Mouse (Mus musculus): Measurements from ENCODE around the gene Elmo2.

The Elmo2 gene

GRCm38 (mm10) chr2:165323484-165323883 lies 2.8 kb downstream of the Elmo2 start:
- DNase-seq (ENCODE audit: low spot score) = no peak

GRCm38 (mm10) chr2:165321981-165322735 lies 4.1 kb downstream of the Elmo2 start:
- no peak for DNase-seq (ENCODE audit: low spot score)

- DNase-seq (ENCODE audit: low spot score) = peak; percentile 34
Measured at GRCm38 (mm10) chr2:165321381-165321888, 4.8 kb downstream of the Elmo2 start.

- DNase-seq (ENCODE audit: low spot score) = no peak
Measured at GRCm38 (mm10) chr2:165320531-165321150, 5.6 kb downstream of the Elmo2 start.

- no peak for DNase-seq (ENCODE audit: low spot score)
Measured at GRCm38 (mm10) chr2:165319503-165319902, 6.8 kb downstream of the Elmo2 start.

- no peak for DNase-seq (ENCODE audit: low spot score)
Measured at GRCm38 (mm10) chr2:165318941-165319340, 7.3 kb downstream of the Elmo2 start.

- DNase-seq (ENCODE audit: low spot score) = no peak
Measured at GRCm38 (mm10) chr2:165317621-165318263, 8.5 kb downstream of the Elmo2 start.

GRCm38 (mm10) chr2:165316837-165317473 lies 9.3 kb downstream of the Elmo2 start:
- no peak for DNase-seq (ENCODE audit: low spot score)

GRCm38 (mm10) chr2:165316204-165316603 lies 10.1 kb downstream of the Elmo2 start:
- DNase-seq (ENCODE audit: low spot score) = no peak

GRCm38 (mm10) chr2:165314197-165314596 lies 12.1 kb downstream of the Elmo2 start:
- DNase-seq (ENCODE audit: low spot score) = no peak

- DNase-seq (ENCODE audit: low spot score) = no peak
Measured at GRCm38 (mm10) chr2:165312381-165312780, 13.9 kb downstream of the Elmo2 start.

GRCm38 (mm10) chr2:165311577-165311976 lies 14.7 kb downstream of the Elmo2 start:
- no peak for DNase-seq (ENCODE audit: low spot score)

GRCm38 (mm10) chr2:165310818-165311425 lies 15.4 kb downstream of the Elmo2 start:
- DNase-seq (ENCODE audit: low spot score) = no peak

- DNase-seq (ENCODE audit: low spot score) = no peak
Measured at GRCm38 (mm10) chr2:165307801-165308200, 18.5 kb downstream of the Elmo2 start.

- DNase-seq (ENCODE audit: low spot score) = no peak
Measured at GRCm38 (mm10) chr2:165305438-165305837, 20.8 kb downstream of the Elmo2 start.

- DNase-seq (ENCODE audit: low spot score) = no peak
Measured at GRCm38 (mm10) chr2:165304819-165305218, 21.5 kb downstream of the Elmo2 start.

- DNase-seq (ENCODE audit: low spot score) = no peak
Measured at GRCm38 (mm10) chr2:165303354-165304012, 22.8 kb downstream of the Elmo2 start.

- DNase-seq (ENCODE audit: low spot score) = no peak
Measured at GRCm38 (mm10) chr2:165301409-165301808, 24.9 kb downstream of the Elmo2 start.

GRCm38 (mm10) chr2:165300885-165301284 lies 25.4 kb downstream of the Elmo2 start:
- DNase-seq (ENCODE audit: low spot score) = no peak

- DNase-seq (ENCODE audit: low spot score) = no peak
Measured at GRCm38 (mm10) chr2:165300424-165300823, 25.9 kb downstream of the Elmo2 start.

GRCm38 (mm10) chr2:165297429-165297828 lies 28.9 kb downstream of the Elmo2 start:
- DNase-seq (ENCODE audit: low spot score) = no peak
